Mouse (Mus musculus) midbrain, embryonic 12.5 days (tissue): ENCODE results near the gene Negr1. TPM values are rescaled to one million over a fixed set of nuclear protein-coding genes. Genes with fewer than 3 reads are reported as not detected.

Source experiments
- ATAC-seq: fragments of 200-750 bp; cut with Nextera tagmentation; 2 replicates; pipeline ENCODE4 v1.8.0; 2017; ENCODE audit warnings: low read depth, moderate TSS enrichment, moderate library complexity; ENCODE audit not compliant: low FRiP score
- H3K27ac ChIP-seq: fragments of 300-500 bp; sonication (generic); replicated peaks from 2 replicates; pipeline ENCODE4 v1.5.1; 2016; ENCODE audit warnings: mild to moderate bottlenecking
- H3K27me3 ChIP-seq: fragments of 300-500 bp; sonication (generic); 2 replicates; pipeline ENCODE4 v1.6.1; 2016; ENCODE audit warnings: mild to moderate bottlenecking
- H3K36me3 ChIP-seq: fragments of 300-500 bp; sonication (generic); 2 replicates; pipeline ENCODE4 v1.6.1; 2016
- H3K4me1 ChIP-seq: fragments of 300-500 bp; sonication (generic); 2 replicates; pipeline ENCODE4 v1.6.1; 2016
- H3K4me2 ChIP-seq: fragments of 300-500 bp; sonication (generic); replicated peaks from 2 replicates; pipeline ENCODE4 v1.6.1; 2016; ENCODE audit warnings: mild to moderate bottlenecking, moderate library complexity
- H3K4me3 ChIP-seq: fragments of 300-500 bp; sonication (generic); 2 replicates; pipeline ENCODE4 v1.5.1; 2016; ENCODE audit warnings: mild to moderate bottlenecking
- H3K9ac ChIP-seq: fragments of 300-500 bp; sonication (generic); replicated peaks from 2 replicates; pipeline ENCODE4 v1.6.1; 2016; ENCODE audit warnings: mild to moderate bottlenecking, moderate library complexity
- H3K9me3 ChIP-seq: fragments of 300-500 bp; sonication (generic); 2 replicates; pipeline ENCODE4 v1.6.1; 2016; ENCODE audit warnings: mild to moderate bottlenecking
- WGBS: fragments of 180-500 bp; shearing (Covaris S2); methylation state at CpG from one replicate; pipeline ENCODE4 v1.1.7; 2016; 5-methylcytosine and 5-hydroxymethylcytosine counted together
- polyA plus RNA-seq: library from polyadenylated mRNA; unstranded; fragments of >200 nt; fragmentation: Nextera tagmentation; extraction: Ambion mirVana; gene quantifications from 2 replicates; pipeline ENCODE4 v1.2.1, GENCODE M21; 2016

Negr1 gene
- polyA plus RNA-seq, 1 experiment from 2014 or later, result 12.8 TPM

DNA sequence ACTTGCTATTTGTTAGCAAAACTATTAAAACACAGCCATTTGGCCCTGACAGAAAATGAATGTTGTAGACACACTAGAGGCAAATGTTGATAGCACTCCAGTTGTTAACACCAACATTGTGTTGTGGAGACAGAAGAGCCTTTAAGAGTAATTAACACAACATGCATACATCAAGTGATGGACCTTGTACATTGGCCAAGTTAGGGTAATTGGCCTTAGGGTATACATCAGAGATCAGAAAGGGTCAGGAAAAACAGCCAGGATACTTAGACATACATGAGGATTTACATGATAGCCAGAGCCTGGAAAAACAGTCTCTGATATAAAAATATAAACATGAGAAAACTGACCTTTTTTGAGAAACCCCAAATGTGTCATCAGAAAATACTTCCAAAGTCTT lies 255.3 kb downstream of the Negr1 start:
- Histone ChIP-seq H3K4me2 (no peak overlapping the region), H3K27me3 (no peaks in the 10 kb centered on the region), H3K27ac (no peak overlapping the region), H3K36me3 (no peaks in the 10 kb centered on the region), H3K9me3 (no peaks in the 10 kb centered on the region), H3K4me1 (no peaks in the 10 kb centered on the region), H3K4me3 (no peak overlapping the region), H3K9ac (no peak overlapping the region)
- no peak for ATAC-seq

DNA sequence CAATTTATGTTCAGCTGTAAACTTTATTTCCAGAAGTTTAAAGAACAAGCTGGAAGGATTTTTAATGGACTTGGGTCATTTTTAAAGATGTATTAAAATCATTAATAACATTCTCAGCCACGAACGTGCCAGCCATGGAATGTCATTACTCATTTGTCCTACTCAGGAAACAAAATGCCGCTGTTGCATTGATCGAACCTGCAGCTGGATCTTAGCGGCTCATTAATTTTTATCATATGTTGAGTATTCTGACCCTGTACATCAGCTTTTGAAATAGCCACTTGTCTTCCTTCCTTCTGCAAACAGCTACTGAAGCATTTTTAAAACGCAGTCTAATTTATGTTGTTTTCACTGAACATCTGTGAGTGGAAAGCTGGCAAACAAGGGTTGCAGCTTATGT lies 255.9 kb downstream of the Negr1 start:
- WGBS, result 84% methylated on average over 6 of the region's 6 CpGs

DNA sequence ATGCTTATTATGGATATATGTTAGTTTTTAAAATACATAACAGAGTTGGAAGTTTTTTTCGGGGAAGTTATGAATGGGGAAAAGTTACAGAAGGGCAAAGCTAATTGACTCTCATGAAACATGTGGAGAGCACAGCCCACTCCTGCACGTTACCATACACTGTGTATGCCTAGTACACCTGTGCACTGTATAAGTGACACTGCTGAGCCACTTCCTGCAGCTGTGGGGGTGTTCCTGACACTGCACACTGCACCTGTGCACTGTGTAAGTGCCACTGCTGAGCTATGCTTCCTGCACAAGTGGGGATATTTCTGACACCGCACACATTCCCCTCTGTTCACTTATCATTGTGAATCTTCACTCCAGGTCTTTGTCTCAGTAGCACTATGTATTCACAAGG lies 261.4 kb downstream of the Negr1 start:
- 84% methylated on average over 3 of the region's 3 CpGs for WGBS
- no peak overlapping the region for H3K4me2 ChIP-seq
- no peak overlapping the region for H3K27ac ChIP-seq
- H3K4me3 ChIP-seq, result no peak overlapping the region
- ATAC-seq, result no peak
- no peaks in the 10 kb centered on the region for H3K4me1 ChIP-seq
- H3K9ac ChIP-seq, result no peak overlapping the region
- H3K36me3 ChIP-seq, result no peaks in the 10 kb centered on the region
- H3K27me3 ChIP-seq, result no peaks in the 10 kb centered on the region
- H3K9me3 ChIP-seq, result no peaks in the 10 kb centered on the region

More for the DNA sequence above, 255.9 kb downstream of the Negr1 start:
- Histone ChIP-seq H3K36me3 (no peaks in the 10 kb centered on the region), H3K4me2 (no peak overlapping the region), H3K9me3 (no peaks in the 10 kb centered on the region), H3K9ac (no peak overlapping the region), H3K4me3 (no peak overlapping the region), H3K27ac (no peak overlapping the region), H3K4me1 (no peaks in the 10 kb centered on the region), H3K27me3 (no peaks in the 10 kb centered on the region)
- no peak for ATAC-seq

DNA sequence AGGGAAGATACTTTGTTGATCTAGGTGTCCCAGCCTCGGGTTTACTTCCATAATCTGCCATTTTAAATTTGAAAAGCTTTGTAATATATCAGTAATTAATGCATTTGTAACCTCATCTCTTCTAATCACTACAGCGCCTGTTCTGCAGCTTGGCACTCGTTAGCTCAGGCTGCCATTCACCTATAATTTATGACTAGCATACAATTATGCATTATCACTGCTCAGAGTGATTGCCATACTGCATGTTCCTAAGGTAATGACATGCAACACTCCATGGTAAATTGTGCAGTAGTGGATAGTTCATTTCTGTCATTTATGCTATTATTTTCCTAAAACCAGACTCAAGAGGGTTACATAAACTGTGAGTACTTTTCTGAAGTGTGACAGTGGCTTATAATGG lies 272.3 kb downstream of the Negr1 start:
- whole genome bisulfite sequencing, result 58% methylated on average over 3 of the region's 3 CpGs
- Histone ChIP-seq H3K4me2 (no peak overlapping the region), H3K9me3 (no peaks in the 10 kb centered on the region), H3K27ac (no peak overlapping the region), H3K36me3 (no peaks in the 10 kb centered on the region), H3K4me3 (no peak overlapping the region), H3K9ac (no peak overlapping the region), H3K4me1 (no peaks in the 10 kb centered on the region), H3K27me3 (no peaks in the 10 kb centered on the region)
- ATAC-seq, result peak; percentile 48; the same call in 1 of the 2 replicates

DNA sequence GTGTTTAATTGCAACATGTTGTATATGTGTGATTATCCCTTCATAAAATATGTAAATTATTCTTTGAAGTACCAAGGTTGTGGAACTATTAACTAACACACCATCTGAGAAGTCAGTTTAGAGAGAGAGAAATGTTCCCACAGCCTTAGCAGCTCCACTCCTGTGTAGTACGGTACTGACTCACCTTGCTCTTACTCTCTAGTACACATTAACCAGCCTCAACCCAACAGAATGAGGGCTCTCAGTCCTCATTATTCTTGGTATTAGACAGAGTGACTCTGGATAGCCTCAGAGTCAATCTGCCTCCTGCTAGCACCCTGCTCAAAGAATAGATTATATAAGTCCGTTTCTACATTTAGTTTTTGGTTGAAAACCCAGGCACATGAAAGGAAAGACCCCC lies 277.0 kb downstream of the Negr1 start:
- Histone ChIP-seq H3K27ac (no peak overlapping the region), H3K9me3 (no peaks in the 10 kb centered on the region), H3K4me1 (no peaks in the 10 kb centered on the region), H3K4me3 (no peak overlapping the region), H3K4me2 (no peak overlapping the region), H3K9ac (no peak overlapping the region), H3K36me3 (no peaks in the 10 kb centered on the region), H3K27me3 (no peaks in the 10 kb centered on the region)
- WGBS, result 83% methylated on average over 2 of the region's 2 CpGs
- no peak for ATAC-seq

DNA sequence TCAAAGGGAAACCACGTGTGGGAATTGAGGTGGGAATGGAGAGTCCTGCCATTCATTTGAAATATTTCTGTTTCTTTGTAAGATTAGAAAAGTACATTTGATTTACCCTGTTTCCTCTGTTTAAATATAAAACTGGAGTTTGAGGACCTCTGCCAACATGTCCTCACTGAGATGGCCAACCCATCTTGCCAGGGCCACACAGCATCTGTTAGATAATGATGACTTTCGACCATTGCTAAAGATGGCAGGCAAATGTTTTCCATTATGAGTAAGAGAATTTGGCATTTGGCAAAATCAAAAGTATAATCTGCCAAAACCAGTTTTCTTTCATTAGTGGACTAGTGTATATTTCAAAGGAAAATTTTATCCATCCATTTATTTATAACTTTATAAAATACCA lies 286.8 kb downstream of the Negr1 start:
- ATAC-seq, result no peak
- no peaks in the 10 kb centered on the region for H3K27me3 ChIP-seq

DNA sequence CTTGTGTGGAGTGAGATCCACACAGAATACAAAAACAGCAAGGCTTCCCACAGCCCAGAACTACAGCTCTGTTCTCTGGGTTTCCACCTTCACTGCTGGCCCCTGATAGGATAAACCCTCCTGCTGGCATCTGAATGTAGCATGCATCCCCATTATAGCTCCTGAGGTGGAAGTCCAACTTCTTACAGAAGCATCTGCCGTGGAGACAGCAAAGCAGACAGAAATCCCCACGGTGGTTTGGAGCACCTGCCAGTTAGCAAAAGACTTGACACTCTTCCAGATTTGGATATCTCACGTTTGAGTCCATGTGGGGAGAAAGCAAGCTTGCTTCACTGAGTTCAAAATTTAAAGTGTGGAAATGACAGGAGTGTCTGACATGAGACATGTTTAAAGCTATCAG lies 290.3 kb downstream of the Negr1 start:
- WGBS, result 82% methylated on average over 3 of the region's 3 CpGs

More for the DNA sequence above, 286.8 kb downstream of the Negr1 start:
- Histone ChIP-seq H3K4me3 (no peak overlapping the region), H3K27ac (no peak overlapping the region), H3K4me1 (no peaks in the 10 kb centered on the region), H3K9me3 (no peaks in the 10 kb centered on the region), H3K36me3 (no peaks in the 10 kb centered on the region), H3K9ac (no peak overlapping the region), H3K4me2 (no peak overlapping the region)
- WGBS, result 94% methylated on average over 2 of the region's 2 CpGs

DNA sequence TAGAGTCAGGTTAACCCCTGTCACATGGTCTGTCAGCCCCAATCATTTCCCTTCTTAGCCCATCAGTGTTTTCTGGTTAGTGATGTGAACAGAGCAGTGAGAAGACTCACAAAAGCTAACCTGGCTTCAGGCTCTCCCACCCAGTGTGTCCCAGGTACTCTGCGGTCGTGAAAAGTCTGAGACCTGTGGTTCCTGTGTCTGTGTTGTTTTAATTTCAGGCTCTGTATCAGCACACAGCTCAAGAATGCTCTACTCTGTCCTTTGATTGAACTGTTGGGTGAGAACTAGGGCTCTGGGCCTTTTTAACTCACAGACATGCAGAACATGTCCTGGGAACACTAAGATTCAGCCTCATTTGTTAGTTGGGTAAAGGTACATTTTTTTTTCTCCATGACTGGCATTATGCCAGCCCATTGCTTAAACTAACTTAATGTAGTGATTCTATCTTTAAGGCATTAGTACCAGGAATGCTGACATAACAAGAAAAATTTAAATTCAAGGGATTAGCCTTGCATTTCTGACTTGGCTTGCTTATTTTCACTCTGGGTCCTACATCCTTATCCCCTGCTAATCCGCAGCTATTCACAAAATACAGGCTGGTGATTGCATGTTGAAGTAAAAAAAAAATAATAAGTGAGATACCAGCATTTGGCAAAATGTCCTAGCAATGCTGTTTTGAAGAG lies 308.8 kb downstream of the Negr1 start:
- Histone ChIP-seq H3K9me3 (no peaks in the 10 kb centered on the region), H3K4me3 (no peak overlapping the region), H3K36me3 (no peaks in the 10 kb centered on the region), H3K4me2 (no peak overlapping the region), H3K27ac (peak overlapping the region; percentile 56), H3K4me1 (peaks cover 15% of the 10 kb centered on the region), H3K27me3 (no peaks in the 10 kb centered on the region), H3K9ac (no peak overlapping the region)
- 49% methylated on average over 3 of the region's 3 CpGs for WGBS
- ATAC-seq, result peak; percentile 52

More for the DNA sequence above, 290.3 kb downstream of the Negr1 start:
- ATAC-seq, result no peak
- Histone ChIP-seq H3K4me2 (no peak overlapping the region), H3K9me3 (no peaks in the 10 kb centered on the region), H3K27me3 (no peaks in the 10 kb centered on the region), H3K9ac (no peak overlapping the region), H3K27ac (no peak overlapping the region), H3K36me3 (no peaks in the 10 kb centered on the region), H3K4me3 (no peak overlapping the region), H3K4me1 (no peaks in the 10 kb centered on the region)

DNA sequence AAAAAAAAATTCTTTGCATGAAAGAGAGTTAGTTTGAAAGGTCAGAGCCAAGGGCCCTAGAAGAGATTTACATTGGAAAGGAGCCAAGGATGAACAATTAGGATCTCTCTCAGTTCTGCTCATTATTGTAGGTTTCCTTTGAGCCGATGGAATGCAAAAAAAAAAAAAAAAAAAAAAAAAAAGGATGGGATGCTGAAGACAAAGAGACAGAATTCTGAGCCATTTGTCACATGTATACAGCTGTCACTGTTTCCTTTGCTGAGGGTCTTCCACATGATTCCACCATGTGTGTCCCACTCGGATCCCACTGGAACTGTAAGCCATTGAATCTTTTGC lies 309.3 kb downstream of the Negr1 start:
- no peak overlapping the region for H3K4me2 ChIP-seq
- no peaks in the 10 kb centered on the region for H3K27me3 ChIP-seq
- H3K4me3 ChIP-seq, result no peak overlapping the region
- peak; percentile 63 for ATAC-seq
- no peaks in the 10 kb centered on the region for H3K36me3 ChIP-seq
- no peak overlapping the region for H3K9ac ChIP-seq
- no peaks in the 10 kb centered on the region for H3K9me3 ChIP-seq
- peaks cover 15% of the 10 kb centered on the region for H3K4me1 ChIP-seq
- H3K27ac ChIP-seq, result peak overlapping the region; percentile 58; the same call in 1 of the 2 replicates
- whole genome bisulfite sequencing, result 15% methylated on average over 2 of the region's 2 CpGs

DNA sequence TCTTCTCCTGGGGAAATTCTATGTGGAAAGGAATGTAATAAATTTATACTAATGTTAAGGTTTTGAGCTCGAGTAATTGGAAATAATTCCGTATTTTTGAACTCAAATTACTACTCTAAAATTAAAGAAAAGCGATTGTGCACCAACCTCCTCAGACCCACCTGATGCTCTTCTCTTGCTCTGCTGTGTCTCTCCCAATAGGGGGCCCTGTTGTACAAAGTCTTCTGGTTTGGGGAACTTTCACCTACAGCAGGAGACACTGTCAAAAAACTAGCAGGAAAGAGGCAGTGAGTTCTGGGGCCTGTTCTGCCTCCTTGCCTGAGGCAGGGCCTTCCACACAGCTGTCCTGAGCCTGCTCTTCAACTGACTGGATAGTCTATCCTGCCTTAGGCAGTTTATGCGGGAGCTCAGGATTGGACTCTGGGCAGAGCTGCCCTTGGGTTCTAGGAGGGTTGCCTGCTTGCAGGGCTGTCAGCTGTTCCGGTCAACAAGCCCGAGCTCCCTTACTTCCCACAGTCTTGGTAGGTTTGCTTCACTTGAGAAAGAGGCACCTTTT lies 310.1 kb downstream of the Negr1 start:
- no peaks in the 10 kb centered on the region for H3K9me3 ChIP-seq
- no peaks in the 10 kb centered on the region for H3K27me3 ChIP-seq
- WGBS, result 78% methylated on average over 6 of the region's 6 CpGs
- no peaks in the 10 kb centered on the region for H3K36me3 ChIP-seq
- H3K4me3 ChIP-seq, result no peak overlapping the region
- no peak overlapping the region for H3K9ac ChIP-seq
- no peak overlapping the region for H3K27ac ChIP-seq
- peak; percentile 48; the same call in 1 of the 2 replicates for ATAC-seq
- no peak overlapping the region for H3K4me2 ChIP-seq
- peaks cover 15% of the 10 kb centered on the region for H3K4me1 ChIP-seq

DNA sequence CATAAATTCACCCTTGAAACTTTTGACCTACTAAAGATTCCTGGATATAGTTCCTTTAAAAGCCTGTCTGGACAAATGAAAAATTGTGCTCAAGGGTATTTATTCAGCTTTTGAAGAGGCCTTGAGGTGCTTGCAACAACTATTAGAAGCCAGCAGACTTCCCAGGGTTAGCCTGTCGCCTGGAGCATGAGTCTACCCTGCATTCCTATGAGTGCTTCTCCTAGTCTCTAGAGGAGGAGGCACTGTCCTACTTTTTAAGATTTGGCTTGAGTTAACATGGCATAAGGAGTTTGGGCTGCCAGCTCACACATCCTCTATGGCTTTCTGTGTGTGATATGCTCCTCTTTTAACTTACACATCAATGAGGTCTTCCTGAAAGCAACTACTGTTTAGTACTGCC lies 315.0 kb downstream of the Negr1 start:
- 88% methylated on average over 1 of the region's 1 CpGs for WGBS
- ATAC-seq, result no peak
- H3K27me3 ChIP-seq, result no peaks in the 10 kb centered on the region
- no peak overlapping the region for H3K27ac ChIP-seq
- H3K4me3 ChIP-seq, result no peak overlapping the region
- H3K9ac ChIP-seq, result no peak overlapping the region
- H3K4me1 ChIP-seq, result peaks cover 3% of the 10 kb centered on the region; the same call in 1 of the 2 replicates
- no peaks in the 10 kb centered on the region for H3K9me3 ChIP-seq
- no peak overlapping the region for H3K4me2 ChIP-seq
- no peaks in the 10 kb centered on the region for H3K36me3 ChIP-seq

DNA sequence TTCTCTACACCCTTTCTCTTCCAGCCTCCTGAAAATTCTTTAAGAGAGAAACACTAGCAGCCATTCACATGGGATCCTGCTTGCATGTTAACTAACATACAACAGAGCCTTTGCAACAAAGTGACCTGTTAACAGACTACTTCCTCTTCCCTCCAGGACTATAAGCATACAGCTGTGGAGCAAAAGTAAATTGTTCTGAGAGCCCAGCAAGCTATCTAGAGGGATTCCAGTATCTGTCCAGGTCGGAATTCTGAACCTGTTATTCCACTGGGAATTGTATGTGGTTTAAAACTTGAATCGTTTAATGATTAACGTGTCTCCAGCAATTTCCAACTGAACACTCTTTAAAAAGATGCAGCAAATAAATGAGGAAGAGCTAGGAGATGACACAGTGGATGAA lies 320.5 kb downstream of the Negr1 start:
- Histone ChIP-seq H3K27ac (no peak overlapping the region), H3K4me2 (no peak overlapping the region)
- ATAC-seq, result no peak

DNA sequence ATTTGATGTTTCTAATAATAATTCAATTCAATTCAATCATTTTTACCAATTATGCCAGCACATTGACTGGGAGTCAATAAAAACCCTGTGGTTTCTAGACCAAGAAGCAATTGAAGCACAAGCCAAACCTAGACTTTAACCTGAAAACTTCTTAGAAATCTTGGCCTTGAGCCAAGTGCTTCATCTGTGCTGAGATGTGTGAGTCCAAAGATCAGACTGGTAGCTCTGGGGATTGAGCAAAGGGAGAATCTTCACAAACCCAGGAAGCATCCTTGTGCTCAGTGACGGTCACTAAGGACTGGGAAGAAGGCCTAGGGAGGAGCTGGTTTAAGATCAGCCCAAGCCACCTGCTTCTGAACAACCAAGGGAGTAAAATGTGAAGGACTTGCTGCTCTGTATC lies 322.3 kb downstream of the Negr1 start:
- Histone ChIP-seq H3K4me2 (no peak overlapping the region), H3K9ac (no peak overlapping the region), H3K4me3 (no peak overlapping the region), H3K27ac (no peak overlapping the region), H3K36me3 (no peaks in the 10 kb centered on the region), H3K27me3 (no peaks in the 10 kb centered on the region), H3K4me1 (no peaks in the 10 kb centered on the region), H3K9me3 (no peaks in the 10 kb centered on the region)
- ATAC-seq, result no peak
- 88% methylated on average over 1 of the region's 1 CpGs for WGBS

More for the DNA sequence above, 320.5 kb downstream of the Negr1 start:
- Histone ChIP-seq H3K27me3 (no peaks in the 10 kb centered on the region), H3K4me1 (no peaks in the 10 kb centered on the region), H3K9me3 (no peaks in the 10 kb centered on the region), H3K4me3 (no peak overlapping the region), H3K36me3 (no peaks in the 10 kb centered on the region), H3K9ac (no peak overlapping the region)
- 86% methylated on average over 3 of the region's 3 CpGs for WGBS
